Mouse (Mus musculus) ES-E14 (cell line): ENCODE measurements around the gene Tex14. TPM values are rescaled to one million over a fixed set of nuclear protein-coding genes. Genes with fewer than 3 reads are reported as not detected.
A peak's percentile ranks its signal among the peaks of the same experiment; 100 is the strongest.
"Not testable (repeated sequence)": the region's sequence is repeated elsewhere in the genome, so short reads cannot be mapped to it uniquely, and the experiment has no call there.

Experiments
- DNase-seq: peaks from one replicate; pipeline ENCODE4 v3.0.0-alpha.2; 2013; ENCODE audit warnings: low read depth, low spot score
- H3K27ac ChIP-seq: 2 replicates; pipeline ENCODE4 v1.5.1; 2012; ENCODE audit warnings: low read depth, mild to moderate bottlenecking, low read length, moderate library complexity, mixed read lengths; ENCODE audit not compliant: poor library complexity, insufficient read depth, severe bottlenecking
- H3K36me3 ChIP-seq: 2 replicates; pipeline ENCODE4 v1.6.1; 2012; ENCODE audit warnings: mild to moderate bottlenecking, low read length, moderate library complexity, mixed read lengths; ENCODE audit not compliant: control insufficient read depth, poor library complexity, insufficient read depth, severe bottlenecking
- H3K4me1 ChIP-seq, 2 experiments: fragments of 150-350 bp in 1 of 2; sonication (generic) in 1 of 2; 2 replicates each; pipeline ENCODE4 v1.6.1; 2012; ENCODE audit warnings: low read length in 2 of 2, mild to moderate bottlenecking in 1 of 2, mixed read lengths in 1 of 2; ENCODE audit not compliant: control insufficient read depth in 2 of 2, insufficient read depth in 2 of 2, poor library complexity in 1 of 2
- H3K4me3 ChIP-seq, 2 experiments: fragments of 150-350 bp in 1 of 2; sonication (generic) in 1 of 2; 2 replicates each; pipeline ENCODE4 v1.5.1; 2012; ENCODE audit warnings: low read length in 2 of 2, low read depth in 1 of 2, mild to moderate bottlenecking in 1 of 2, mixed read lengths in 1 of 2; ENCODE audit not compliant: insufficient read depth in 1 of 2, poor library complexity in 1 of 2, severe bottlenecking in 1 of 2
- H3K9ac ChIP-seq: 2 replicates; pipeline ENCODE4 v1.6.1; 2012; ENCODE audit warnings: low read depth, mild to moderate bottlenecking, low read length, mixed read lengths; ENCODE audit not compliant: poor library complexity, insufficient read depth, severe bottlenecking
- H3K9me3 ChIP-seq: fragments of 150-350 bp; sonication (generic); 2 replicates; pipeline ENCODE4 v1.6.1; 2012; ENCODE audit warnings: low read depth, mild to moderate bottlenecking, low read length; ENCODE audit not compliant: control insufficient read depth, insufficient read depth
- CHD2 ChIP-seq: IDR thresholded peaks from 2 replicates; pipeline ENCODE4 v1.6.1; 2014; ENCODE audit warnings: mild to moderate bottlenecking, low read depth, low read length, inconsistent platforms
- HCFC1 ChIP-seq: IDR thresholded peaks from 2 replicates; pipeline ENCODE4 v1.6.1; 2012; ENCODE audit warnings: low read length, inconsistent platforms, borderline replicate concordance; ENCODE audit not compliant: insufficient read depth
- MAFK ChIP-seq: IDR thresholded peaks from 2 replicates; pipeline ENCODE4 v1.6.1; 2014; ENCODE audit warnings: mild to moderate bottlenecking, low read depth, low read length, inconsistent platforms; ENCODE audit not compliant: insufficient read depth
- ZC3H11A ChIP-seq: IDR thresholded peaks from 2 replicates; pipeline ENCODE4 v1.6.1; 2012; ENCODE audit warnings: low read depth, mild to moderate bottlenecking, inconsistent platforms, low read length, borderline replicate concordance
- ZNF384 ChIP-seq: IDR thresholded peaks from 2 replicates; pipeline ENCODE4 v1.6.1; 2012; ENCODE audit warnings: low read depth, low read length, inconsistent platforms
- in situ Hi-C, 2 experiments: fragments of 600-800 bp; cut with MboI; formaldehyde crosslinking; loops; one replicate each; pipeline ENCODE4 v1.15.1; 2025; ENCODE audit warnings: low sequenced_read_pairs in 2 of 2, inconsistent platforms in 1 of 2; ENCODE audit not compliant: unreplicated experiment in 2 of 2
- total RNA-seq: library from RNA; depleted of rRNA; stranded (reverse); fragments of 300-350 nt; gene quantifications from 2 replicates; pipeline ENCODE4 v1.2.3, GENCODE M21; 2012

Tex14 gene
- total RNA-seq, 1 experiment, result 11.4 TPM

DNA sequence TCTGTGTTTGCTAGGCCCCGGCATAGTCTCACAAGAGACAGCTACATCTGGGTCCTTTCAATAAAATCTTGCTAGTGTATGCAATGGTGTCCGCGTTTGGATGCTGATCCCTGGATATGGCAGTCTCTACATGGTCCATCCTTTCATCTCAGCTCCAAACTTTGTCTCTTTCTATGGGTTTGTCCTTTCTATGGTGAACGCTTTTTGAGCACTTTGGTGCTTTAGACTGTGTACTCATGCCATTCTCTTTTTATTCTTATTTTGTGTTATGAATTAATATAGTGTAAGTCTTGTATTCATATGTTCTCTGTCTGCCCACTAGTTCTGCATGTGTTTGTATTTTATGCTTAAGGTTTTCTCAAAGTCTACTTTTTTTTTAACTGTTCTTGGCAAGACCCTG is 67.2 kb downstream of the Tex14 start:
- H3K36me3 ChIP-seq, H3K4me3 ChIP-seq, DNase-seq, H3K9ac ChIP-seq, in situ Hi-C loops, H3K27ac ChIP-seq, H3K9me3 ChIP-seq, H3K4me1 ChIP-seq: not testable (repeated sequence)

DNA sequence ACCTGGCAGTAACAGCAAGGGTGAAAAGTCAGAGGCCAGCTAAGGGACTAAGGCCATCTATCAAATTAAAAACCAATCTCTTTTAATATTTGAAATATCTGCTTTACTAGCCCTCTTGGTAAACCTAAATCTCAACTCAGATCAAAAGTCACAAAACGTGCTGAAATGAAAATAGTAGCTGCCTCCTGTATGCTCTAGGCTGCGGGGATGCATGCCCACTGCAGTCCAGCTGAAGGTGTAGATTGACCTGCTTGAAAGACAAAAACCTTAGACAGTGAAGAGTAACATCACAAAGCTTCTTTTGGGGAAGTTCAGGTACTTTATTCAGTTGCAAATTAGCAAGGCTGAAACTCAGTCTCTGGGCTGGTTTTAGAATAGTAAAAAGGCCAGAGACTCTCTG is 74.3 kb downstream of the Tex14 start:
- DNase-seq, in situ Hi-C loops, H3K4me3 ChIP-seq, H3K36me3 ChIP-seq, H3K9ac ChIP-seq, H3K9me3 ChIP-seq, H3K27ac ChIP-seq, H3K4me1 ChIP-seq: not testable (repeated sequence)

DNA sequence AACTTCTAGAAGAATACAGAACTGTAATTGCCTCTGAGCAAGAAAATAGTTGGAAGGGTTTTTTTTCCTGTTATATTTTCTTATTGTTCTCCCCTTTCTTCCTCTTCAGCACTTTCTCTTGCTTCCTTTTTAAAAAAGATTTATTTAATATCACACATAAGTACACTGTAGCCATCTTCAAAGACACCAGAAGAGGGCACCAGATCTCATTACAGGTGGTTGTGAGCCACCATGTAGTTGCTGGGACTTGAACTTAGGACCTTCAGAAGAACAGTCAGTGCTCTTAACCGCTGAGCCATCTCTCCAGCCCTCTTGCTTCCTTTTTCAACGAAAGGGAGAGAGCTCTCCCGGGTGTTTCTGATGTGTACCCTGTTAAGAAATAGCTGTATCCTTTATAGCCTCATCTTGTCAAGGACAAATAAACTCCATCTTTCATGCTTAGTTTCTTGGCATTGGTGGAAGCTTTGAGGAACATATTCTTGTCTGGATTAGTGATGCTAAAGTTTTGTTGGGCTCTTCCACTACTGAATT is 79.0 kb downstream of the Tex14 start:
- no peaks in the 10 kb centered on the region for H3K36me3 ChIP-seq
- H3K9me3 ChIP-seq, result no peaks in the 10 kb centered on the region
- in situ Hi-C loops, result no loop called here
- no peak overlapping the region for H3K27ac ChIP-seq
- no peak overlapping the region for H3K4me3 ChIP-seq
- no peak for DNase-seq
- H3K9ac ChIP-seq, result no peak overlapping the region
- H3K4me1 ChIP-seq, result peaks cover 0 to 2% of the 10 kb centered on the region in 2 experiments; a peak in 2 of 4 replicates
- TF ChIP-seq ZC3H11A (no peak), CHD2 (no peak), HCFC1 (no peak), ZNF384 (no peak), MAFK (no peak)

DNA sequence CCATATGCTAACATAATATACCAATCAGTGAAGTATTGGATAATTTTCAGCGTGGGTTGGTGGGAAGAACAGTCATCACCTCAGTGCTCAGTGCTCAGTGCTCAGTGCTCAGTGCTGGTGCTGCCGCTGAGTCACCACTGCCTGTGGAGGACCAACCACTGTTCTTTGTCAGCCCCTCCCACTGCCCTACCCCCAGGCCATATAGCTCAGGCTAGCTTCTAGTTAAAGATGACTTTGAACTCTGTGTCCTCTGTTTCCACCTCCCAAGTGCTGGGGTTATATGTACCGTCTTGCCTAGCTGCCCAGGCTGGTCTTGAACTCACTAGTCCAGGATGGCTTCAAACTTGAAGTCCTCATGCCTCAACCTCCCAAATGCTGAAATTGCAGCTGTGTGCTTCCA is 84.1 kb downstream of the Tex14 start:
- Histone ChIP-seq H3K27ac (no peak overlapping the region), H3K9ac (no peak overlapping the region), H3K36me3 (no peaks in the 10 kb centered on the region), H3K4me3 (no peak overlapping the region), H3K9me3 (no peaks in the 10 kb centered on the region), H3K4me1 (peaks cover 2 to 3% of the 10 kb centered on the region in 2 experiments; a peak in 2 of 4 replicates)
- DNase-seq, result peak; percentile 21
- in situ Hi-C loops, result no loop called here
- TF ChIP-seq ZC3H11A, result no peak
- TF ChIP-seq ZNF384, result no peak
- no peak for TF ChIP-seq MAFK
- no peak for TF ChIP-seq CHD2
- no peak for TF ChIP-seq HCFC1

DNA sequence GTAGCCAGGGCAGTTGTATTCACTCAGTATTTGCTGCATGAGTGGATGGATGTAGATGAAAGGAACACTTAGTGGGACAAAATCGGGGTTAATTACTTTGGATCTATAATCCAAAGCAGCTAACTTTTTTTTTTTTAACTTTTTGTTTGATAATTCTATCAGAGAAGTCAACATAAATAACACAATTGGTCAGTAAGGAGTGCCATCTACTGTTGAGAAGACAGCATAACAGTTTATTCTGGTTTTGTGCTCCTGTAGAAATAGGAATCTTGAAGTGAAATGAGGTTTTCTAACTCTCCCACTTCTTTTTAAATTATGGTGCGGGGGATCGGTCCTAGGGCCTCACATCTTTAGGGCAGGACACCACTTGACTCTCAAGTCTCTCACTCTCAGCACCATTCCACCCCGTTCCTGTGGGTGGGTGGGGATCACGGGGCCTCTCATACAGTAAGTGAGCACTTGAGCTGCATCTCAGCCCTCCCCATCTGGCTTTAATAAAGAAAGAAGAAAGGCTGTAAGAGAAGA is 99.9 kb downstream of the Tex14 start:
- in situ Hi-C loops, result no loop called here
- Histone ChIP-seq H3K4me1 (no peaks in the 10 kb centered on the region), H3K27ac (no peak overlapping the region), H3K36me3 (no peaks in the 10 kb centered on the region), H3K9me3 (no peaks in the 10 kb centered on the region), H3K4me3 (no peak overlapping the region), H3K9ac (no peak overlapping the region)
- DNase-seq, result no peak
- TF ChIP-seq ZC3H11A (no peak), MAFK (no peak), CHD2 (no peak)
